Mouse (Mus musculus) left cerebral cortex, postnatal 10 days (tissue): ENCODE measurements around the gene Pak1. TPM values are rescaled to one million over a fixed set of nuclear protein-coding genes. Genes with fewer than 3 reads are reported as not detected.
A peak's percentile ranks its signal among the peaks of the same experiment; 100 is the strongest.
"Not testable (repeated sequence)": the region's sequence is repeated elsewhere in the genome, so short reads cannot be mapped to it uniquely, and the experiment has no call there.

Source experiments
- DNase-seq, 2 experiments: peaks; one replicate each; pipeline ENCODE4 v3.0.0; 2021 to 2022; ENCODE audit warnings: low spot score in 2 of 2, mixed read lengths in 1 of 2; ENCODE audit errors: extremely low spot score in 1 of 2
- intact Hi-C: fragments of 180-260 bp; cut with DNase I; formaldehyde crosslinking; loops from one replicate; pipeline ENCODE4 v1.15.1; 2025
- total RNA-seq, 2 experiments: library from RNA; stranded (reverse); gene quantifications; 2 replicates each; pipeline ENCODE4 v1.2.3; 2021

Gene Pak1
- total RNA-seq, 2 experiments from 2014 or later: 196 to 202 TPM

DNA sequence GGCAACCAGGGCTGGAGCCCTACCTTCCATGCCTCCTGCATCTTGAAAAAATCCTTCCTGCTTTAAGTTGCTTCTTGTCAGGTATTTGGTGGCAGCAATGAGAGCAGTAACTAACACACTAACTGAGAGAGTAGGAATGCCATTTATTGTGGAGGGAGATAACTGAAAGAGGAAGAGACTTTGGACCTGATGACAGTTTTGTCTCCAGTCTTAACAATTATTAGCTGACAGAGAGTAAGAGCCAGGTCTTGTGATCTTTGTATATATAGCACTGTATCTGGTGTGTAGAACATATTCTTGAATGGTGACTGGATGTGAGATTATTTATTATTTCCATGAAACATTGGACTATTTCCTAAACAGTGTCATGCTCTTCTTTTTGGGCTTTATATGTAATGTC lies 50.2 kb downstream of the Pak1 start:
- intact Hi-C loops: no loop called here

DNA sequence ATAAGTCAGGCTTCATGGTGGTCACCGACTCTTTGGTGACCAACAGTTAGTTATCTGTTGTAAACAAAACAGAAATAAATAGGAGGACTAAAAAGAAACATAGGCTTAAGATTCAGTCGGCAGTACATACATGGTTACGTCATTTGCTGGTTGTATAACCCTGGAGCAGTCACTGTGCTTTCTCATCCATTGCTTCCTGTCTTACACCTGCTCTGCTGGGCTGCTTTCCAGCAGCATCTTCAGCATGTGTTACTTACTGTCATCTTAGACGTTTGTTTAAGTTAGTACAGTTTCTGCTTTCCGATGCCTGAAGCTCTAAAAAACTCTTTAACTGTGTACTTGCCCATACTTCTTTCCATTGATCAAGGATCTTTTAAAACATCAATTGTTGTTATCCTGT lies 53.0 kb downstream of the Pak1 start:
- peak; percentile 22 to 40 for DNase-seq
- intact Hi-C loops: no loop called here

More for the DNA sequence above, 50.2 kb downstream of the Pak1 start:
- DNase-seq: no peak

DNA sequence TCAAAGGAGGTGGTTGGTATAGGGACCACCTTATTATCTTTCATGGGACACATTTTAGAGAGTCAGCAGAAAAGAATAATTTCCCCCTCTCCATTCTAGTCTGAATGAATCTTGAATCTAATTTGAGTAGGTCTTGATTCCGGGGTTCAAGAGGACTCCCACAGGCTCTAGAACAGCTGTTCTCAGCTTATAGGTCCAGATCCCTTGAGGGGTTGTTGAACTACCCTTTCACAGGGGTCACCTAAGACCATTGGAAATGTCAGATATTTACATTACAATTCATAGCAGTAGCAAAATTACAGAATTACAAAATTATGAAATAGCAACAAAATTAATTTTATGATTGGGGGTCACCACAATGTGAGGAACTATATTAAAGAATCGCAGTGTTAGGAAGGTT lies 54.0 kb downstream of the Pak1 start:
- DNase-seq: no peak
- intact Hi-C loops: loop anchor here (2.0 kb wide), 1 partner anchor 94 kb away; no protein-coding TSS in a partner anchor

DNA sequence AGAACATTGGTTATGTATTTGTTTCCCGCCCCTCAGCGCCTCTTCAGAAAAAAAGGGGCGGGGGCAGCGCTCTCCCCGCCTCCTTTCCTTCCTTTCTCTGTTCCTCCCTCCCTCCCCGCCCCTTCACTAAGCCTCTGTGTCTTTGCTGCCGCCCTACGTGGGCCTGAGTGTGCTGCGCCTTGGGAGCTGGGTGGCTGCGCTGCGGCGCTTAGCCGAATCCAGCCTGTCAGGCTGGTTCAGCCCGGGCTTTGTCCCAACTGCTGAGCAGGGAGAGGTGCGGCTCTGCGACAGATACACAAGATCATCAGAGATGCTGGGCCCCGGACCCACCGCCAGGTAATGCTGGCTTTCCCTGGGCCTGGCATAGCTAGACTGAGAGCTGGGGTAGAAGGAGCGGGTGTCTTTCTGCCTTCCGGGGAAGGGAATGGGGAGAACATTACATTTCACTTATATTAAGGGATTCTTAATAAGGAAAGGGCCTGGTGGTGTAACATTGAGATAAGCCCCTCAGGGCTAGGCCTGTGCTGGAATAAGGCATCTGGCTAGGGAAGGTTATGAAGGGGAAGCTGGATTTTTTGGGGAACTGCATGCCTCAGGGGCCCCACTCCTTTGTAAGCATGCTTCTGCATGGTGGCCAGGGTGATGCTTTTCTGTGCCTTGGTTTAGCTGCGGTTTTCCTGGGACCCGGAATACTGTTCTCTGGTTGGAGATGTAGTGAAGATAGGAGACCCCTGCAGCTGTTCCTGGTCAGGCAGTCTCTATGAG lies 54.6 kb downstream of the Pak1 start:
- intact Hi-C loops: loop anchor here (2.0 kb wide), 1 partner anchor 94 kb away; no protein-coding TSS in a partner anchor
- peak; percentile 81 to 83 for DNase-seq

DNA sequence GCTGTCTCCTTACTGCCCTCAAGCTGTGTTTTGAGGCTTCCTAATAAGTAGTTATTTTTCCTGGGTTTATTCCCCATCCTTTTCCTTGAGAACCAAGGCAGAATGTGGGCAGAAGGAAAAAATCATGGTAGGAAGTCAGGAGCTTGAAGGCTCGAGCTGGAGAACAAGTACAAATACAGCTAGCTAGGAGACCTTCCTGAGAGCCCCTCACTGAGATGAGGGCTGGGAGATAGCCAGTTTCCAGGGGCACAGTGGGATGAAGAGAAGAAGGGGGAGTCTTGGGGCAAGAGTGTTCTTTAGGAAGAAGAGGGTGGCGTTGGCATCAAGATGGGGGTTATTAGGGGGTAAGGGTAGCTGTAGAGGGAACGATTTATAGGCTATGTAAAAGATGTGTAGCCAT lies 56.1 kb downstream of the Pak1 start:
- intact Hi-C loops: no loop called here
- no peak for DNase-seq

DNA sequence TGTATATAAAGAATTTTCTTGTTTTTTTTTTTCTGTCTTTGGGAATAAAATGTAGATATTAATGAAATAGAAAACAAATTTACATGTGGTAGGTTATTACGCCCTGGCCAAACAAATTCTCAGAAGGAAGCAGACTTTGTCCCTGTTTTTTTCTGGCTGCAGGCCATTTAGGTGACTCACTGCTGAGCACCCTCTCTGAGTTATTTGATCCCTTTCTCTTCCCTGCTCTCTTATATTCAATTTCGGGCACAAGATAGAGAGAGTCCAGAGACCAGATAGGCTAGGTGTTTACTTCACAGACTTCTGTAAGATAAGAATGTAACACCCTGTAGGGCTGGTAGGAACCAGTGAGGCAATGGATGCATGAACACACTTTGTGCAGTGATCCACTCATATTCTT lies 57.2 kb downstream of the Pak1 start:
- no peak for DNase-seq
- intact Hi-C loops: no loop called here

DNA sequence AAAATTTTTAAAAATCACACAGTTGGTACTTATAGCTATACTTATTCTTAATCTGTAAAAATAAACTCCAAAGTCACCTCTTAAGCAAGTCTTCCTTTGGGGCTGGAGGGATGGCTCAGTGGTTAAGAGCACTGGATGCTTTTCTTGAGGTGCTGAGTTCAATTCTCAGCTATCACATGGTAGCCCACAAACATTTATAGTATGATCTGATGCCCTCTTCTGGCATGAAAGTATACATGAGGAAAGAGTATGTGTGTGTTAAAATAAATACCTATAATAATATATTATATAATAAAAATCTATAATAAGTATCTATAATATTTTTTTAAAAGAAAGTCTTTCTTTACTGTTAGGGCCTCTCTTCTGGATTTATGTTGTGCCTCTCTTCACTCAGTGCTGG lies 58.2 kb downstream of the Pak1 start:
- no peak for DNase-seq
- intact Hi-C loops: no loop called here

DNA sequence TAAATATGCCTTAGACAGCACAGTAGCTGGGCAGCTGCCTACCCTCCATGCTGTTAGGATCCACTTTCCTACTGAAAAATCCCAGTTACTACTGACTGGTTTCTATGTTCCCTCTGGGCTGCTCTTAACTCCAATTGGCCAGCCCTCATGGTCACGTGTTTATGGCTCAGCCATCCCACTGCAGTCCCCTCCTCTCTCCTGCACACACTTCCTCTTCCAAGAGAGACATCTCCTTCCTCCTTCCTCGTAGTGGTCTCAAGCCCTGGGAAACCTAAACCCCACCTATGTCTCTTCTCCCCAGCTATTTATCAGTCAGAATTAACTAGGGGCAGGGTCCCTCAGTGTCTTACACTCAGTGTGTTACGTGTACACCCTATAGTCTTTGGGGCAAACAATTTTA lies 61.2 kb downstream of the Pak1 start:
- DNase-seq, intact Hi-C loops: not testable (repeated sequence)

DNA sequence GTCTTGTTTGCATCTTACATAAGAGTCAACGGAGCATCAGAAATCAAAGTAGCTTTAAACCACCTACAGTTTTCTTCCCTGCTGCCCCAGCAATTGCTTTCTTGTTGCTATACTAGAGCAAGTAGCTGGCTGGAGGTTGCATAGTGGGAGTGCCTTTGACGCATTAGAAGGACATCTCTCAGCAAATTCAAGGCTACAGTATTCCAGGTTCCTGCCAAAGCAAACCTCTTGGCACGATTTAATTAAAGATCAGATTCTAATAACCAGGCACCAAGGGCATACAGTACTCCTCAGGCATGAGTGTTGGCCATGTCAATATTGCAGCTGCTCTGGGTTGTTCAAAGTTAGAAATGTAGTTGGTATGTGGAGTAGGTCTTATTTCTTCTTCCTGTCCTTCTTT lies 62.0 kb downstream of the Pak1 start:
- intact Hi-C loops: no loop called here
- DNase-seq: no peak

DNA sequence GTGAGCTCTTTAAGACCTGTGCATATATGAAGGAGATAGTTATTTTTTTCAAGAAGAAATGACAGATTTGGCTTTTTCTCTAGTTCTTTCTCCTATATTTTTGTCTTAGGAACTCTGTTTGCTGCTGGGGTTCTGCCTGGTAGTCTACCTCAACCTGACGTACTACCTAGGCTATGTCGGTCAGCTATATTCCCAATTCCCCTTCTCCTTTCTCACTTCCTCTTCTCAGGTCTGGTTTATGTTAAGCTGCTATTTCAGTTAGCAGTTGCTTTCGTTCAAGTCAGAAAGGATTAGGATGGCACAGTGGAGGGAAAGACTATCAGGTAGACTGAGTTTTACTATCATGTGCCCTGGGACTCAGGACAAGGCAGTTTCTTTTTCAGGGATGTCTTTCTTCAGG lies 75.2 kb downstream of the Pak1 start:
- intact Hi-C loops: no loop called here
- DNase-seq: no peak

DNA sequence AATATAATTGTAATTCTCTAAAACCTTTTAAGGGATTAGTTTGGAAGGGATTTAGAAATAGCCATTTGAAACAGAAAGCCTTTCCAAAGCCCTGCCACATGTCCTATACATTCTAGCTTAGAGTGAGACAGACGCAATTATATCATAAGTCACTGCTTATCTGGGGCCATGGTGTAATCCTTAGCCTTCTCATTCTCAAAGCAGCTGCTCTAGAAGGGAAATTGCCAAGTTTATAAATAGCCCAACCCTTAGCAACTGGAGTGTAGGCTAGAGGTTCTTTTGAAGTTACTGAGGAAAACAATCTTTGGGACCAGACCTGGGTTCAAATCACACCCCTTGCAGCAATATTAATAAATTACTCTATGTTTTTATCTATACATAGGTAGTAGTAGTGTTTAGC lies 76.2 kb downstream of the Pak1 start:
- DNase-seq: no peak
- intact Hi-C loops: no loop called here

DNA sequence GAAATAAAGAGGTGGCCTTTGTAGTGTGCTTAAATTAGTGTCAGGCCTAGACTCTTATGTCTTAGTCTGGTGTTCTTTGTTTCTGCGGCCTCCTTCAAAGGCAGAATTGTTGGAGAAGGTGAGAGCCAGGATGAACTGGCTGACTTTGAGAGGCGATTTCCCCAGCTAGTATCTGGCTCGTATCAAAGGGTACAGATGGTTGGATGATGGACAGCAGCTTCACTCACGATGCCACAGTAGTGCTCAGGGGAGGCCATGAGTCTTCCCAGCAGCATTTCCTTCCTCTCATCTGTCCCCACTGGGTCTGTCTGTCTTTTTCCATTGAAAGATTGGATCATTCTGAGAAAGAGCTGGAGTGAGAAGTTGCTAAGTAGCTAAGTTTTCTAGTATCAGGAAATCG lies 79.5 kb downstream of the Pak1 start:
- DNase-seq: no peak
- intact Hi-C loops: no loop called here

DNA sequence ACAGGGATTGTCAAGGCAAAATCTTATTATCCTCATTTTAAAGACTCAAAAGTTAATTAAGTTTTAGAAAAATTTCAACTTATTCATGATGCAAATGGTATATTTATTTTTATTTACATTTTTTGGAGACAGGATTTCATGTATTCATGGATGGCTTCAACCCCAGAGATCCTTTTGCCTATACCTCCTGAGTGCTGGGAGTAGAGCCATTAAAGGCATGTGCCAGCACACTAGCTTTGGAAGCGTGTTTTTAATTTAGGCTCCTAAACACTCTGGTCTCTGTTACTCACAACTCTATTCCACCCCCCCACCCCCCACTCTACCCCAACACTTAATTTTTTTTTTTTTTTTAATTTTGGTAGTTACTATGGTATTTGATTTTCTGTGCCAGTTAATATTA lies 80.4 kb downstream of the Pak1 start:
- intact Hi-C loops: no loop called here
- DNase-seq: no peak

DNA sequence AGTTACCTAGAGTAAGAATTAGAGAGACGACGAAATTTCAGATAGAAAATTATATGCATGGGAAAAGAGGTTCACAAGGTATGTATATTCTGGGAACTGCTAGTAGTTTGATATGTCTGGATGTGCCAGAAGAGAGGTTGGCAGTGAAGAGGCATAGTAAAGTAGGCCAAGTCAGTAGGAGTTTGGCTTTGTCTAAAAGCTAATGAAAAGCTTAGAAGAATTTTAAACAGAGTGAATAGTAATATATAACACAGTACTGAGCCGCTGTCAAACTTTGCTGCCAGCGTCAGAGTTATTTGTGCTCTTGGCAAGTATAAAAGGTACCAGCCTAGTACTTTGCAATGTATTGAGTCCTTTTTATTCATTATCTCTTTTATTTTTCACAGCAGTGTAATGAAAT lies 84.1 kb downstream of the Pak1 start:
- intact Hi-C loops: no loop called here
- peak in 1 of 2 experiments; percentile 26 for DNase-seq

DNA sequence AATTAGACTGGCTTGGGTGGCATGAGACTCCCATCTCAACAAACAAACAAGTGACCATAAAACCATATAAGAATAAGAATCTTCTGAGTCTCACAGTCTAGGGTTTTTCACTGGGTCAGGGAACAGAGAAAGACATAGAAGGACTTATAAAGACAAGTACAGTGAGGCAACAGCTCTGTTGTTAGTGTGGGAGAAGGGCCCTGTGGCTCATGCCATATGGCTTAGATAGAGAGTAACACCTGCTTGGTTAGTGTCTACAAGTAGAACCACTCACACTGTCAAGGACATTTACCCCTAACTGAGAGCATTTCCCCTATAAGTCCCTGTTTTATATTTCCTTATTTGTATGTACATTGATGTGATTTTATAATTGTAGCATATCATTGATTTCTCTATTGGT lies 85.0 kb downstream of the Pak1 start:
- no peak for DNase-seq
- intact Hi-C loops: no loop called here

DNA sequence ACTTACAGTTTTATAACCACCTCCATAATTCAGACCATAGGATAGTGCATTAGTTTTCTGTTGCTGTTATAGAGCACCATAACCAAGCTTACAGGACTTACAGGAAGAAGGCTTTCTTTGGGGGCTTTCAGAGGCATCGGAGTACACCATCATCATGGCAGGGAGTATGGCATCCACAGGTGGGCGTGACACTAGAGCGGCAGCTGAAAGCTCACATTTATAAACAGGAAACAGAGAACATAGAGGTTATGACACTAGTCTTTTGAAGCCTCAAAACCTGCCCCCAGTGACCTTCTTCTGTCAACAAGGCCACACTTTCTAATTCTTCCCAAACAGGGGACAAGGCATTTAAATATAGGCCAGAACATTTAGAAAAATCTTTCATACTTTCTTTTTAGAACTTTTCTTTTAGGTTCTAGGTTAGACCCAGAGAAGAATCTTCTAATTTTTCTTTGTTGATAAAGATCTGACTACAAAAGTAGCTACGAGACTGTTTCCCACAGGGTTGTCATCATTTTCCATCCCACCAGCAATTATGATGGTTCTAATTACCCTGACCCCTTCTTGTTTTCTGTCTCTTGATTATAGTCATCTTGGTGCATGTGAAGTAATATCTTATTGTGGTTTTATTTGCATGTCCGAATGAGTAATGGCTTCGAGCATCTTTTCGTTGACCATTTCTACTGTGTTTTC lies 89.7 kb downstream of the Pak1 start:
- DNase-seq: no peak
- intact Hi-C loops: no loop called here

DNA sequence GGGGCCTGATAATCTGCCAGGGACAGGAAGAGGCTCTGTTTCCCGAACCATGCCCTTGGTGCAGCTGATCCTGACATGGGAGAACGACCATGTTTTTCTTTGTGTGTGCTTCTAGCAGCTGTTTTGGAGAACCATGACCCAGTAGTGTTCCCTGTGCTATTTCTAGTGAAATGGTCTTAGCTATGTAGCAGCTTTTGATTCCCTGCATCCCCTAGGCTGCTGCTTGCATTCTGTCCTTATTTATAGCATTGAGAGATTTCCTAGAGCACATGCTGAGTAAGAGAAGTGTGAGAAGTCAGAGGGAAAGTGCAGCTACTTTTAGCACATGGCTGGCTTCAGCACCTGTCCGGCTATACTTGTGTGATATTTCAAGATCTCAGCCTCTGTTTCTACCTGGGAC lies 123.3 kb downstream of the Pak1 start:
- no peak for DNase-seq
- intact Hi-C loops: no loop called here

DNA sequence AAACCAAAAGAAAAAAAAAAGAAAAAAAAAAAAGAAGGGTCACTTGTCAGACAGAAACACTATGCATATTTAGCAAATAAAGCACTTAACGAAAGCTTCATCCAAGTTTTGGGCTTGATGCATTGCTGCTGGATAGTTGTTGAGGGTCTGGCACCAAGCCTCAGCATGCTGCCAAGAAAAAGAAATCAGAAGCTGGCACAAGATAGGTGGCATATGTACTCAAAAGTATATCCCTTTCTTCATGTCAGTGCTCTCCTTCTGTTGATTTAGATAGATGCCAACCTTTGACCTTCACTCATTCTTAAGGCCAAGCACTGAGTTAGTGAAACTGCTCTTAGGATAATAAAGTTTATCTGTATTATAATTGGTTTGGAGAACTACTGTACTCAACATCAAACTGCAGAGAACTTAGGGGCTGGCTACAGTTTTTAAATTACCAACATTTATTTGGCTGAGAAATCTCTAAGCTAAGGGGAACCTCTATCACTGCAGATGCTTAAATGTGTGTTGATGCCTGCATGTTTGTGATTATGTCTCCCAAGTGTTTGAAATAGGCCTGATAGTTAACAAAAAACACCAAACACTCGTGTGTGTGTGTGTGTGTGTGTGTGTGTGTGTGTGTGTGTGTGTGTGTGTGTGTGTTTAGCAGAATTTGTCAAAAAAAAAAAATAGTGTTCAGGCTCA lies 126.6 kb downstream of the Pak1 start:
- peak in 1 of 2 experiments; percentile 38 for DNase-seq
- intact Hi-C loops: no loop called here

DNA sequence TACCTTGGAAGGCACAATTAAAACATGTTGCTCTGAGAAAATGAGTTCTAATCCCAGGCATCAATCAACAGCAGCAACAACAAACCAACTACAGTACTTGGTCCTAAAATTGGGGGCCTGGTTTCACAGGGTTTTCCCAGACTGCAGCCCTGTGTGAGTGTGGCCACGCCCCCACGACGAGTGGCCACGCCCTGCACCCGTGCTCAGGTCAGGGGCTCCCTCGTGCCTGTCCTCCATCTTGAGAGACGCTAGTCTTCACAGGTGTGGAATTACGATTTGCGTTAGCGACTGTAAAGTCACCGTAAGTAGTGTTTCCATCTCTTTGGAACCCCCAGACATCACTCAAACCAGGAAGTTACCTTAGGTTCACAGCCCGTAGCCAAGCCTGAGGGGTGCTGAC lies 131.4 kb downstream of the Pak1 start, which contains the start of gene Gdpd4:
Gdpd4 (plus strand) TSS at position 214 of the 400 bp plus-strand sequence.
- no peak for DNase-seq
- intact Hi-C loops: no loop called here

DNA sequence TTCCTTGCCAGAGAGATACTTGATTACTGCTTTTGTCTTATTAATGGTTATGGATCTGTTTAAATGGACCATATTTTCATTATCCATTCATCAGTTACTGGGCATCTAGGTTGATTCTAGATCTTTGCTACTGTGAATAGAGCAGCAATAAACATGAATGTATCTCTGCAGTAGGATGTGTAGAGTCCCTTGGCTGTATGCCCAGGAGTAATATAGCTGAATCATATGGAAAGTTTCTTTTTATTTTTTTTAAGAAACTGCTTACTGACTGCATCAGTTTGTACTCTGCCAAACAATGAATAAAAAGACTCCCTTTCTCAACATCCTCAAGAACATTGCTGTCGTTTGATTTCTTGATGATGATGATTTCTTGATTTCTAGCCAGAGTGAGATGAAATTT lies 137.5 kb downstream of the Pak1 start:
- no peak for DNase-seq
- intact Hi-C loops: no loop called here
